Mouse (Mus musculus): ENCODE measurements around the gene Clspn.

DNA sequence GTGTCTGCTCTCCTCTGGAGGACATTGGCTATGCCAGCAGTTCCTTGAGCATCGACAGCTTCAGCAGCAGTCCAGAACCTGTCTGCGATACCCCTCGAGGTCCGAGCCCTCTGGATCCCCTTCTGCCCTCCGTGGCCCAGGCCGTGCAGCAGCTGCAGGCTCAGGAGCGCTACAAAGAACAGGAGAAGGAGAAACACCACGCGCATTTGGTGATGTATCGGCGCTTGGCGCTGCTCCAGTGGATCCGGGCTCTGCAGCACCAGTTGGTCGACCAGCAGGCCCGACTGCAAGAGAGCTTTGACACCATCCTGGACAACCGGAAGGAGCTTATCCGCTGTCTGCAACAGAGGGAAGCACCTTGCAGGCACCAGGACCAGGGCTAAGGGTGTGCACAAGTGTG lies 55.3 kb downstream of the Clspn start:
- TF ChIP-seq CTCF (IDR thresholded peaks at IDR 0.05; ENCODE audit: low read depth, low read length), result no peak
- no peak for TF ChIP-seq POLR2A (IDR thresholded peaks at IDR 0.05; ENCODE audit: insufficient read depth, low read length)
- TF ChIP-seq EP300 (IDR thresholded peaks at IDR 0.05; ENCODE audit: insufficient read depth, low read depth, low read length), result no peak
